Mouse (Mus musculus) natural killer cell, adult 2 months (primary cell): Measurements from ENCODE around the gene Vmn2r66.

Experiments
- DNase-seq, 2 experiments: peaks; one replicate each; pipeline ENCODE4 v3.0.0; 2022; ENCODE audit warnings: low spot score in 2 of 2

Vmn2r66 gene

GRCm38 (mm10) chr7:85012168-85012567 is at the start of gene Vmn2r66:
TSS of gene Vmn2r66 (minus strand) at chr7:85012268.
- no peak for DNase-seq

GRCm38 (mm10) chr7:84996694-84997093 is 15.4 kb downstream of the Vmn2r66 start:
- DNase-seq: no peak

- no peak for DNase-seq
These were observed 48.1 kb downstream of the Vmn2r66 start, which contains the start of gene Vmn2r65 for GRCm38 (mm10) chr7:84964015-84964414. TSS of gene Vmn2r65 (minus strand) at chr7:84964115.
